Mouse (Mus musculus): Measurements from ENCODE around the gene Ncmap.

GRCm38 (mm10) chr4:135326469-135326868 lies 71.6 kb downstream of the Ncmap start:
- TF ChIP-seq CTCF (IDR thresholded peaks at IDR 0.05; ENCODE audit: borderline replicate concordance, insufficient read depth, low read depth, low read length) (no peak), POLR2A (IDR thresholded peaks at IDR 0.05; ENCODE audit: borderline replicate concordance, insufficient read depth, low read length) (no peak)
